Mouse (Mus musculus) leukemia stem cell, adult 10-12 weeks (primary cell): ENCODE results near the gene Anp32b. TPM values are rescaled to one million over a fixed set of nuclear protein-coding genes. Genes with fewer than 3 reads are reported as not detected.

Experiments used
- polyA plus RNA-seq: library from polyadenylated mRNA; stranded (reverse); fragments of >175 nt; gene quantifications from 2 replicates; pipeline ENCODE4 v1.2.3, GENCODE M21; 2012; ENCODE audit warnings: low replicate concordance

The Anp32b gene
- polyA plus RNA-seq: 1,030 and 2,061 TPM in 2 replicates

GRCm38 (mm10) chr4:46450519-46451131 is at the start of gene Anp32b:
Gene Anp32b, plus strand, starts transcription at chr4:46450902.

GRCm38 (mm10) chr4:46413406-46413805 is 37.3 kb upstream of the Anp32b start, which contains the start of gene Hemgn:
Gene Hemgn, minus strand, starts transcription at chr4:46413506.

GRCm38 (mm10) chr4:46489028-46489925 is 38.6 kb downstream of the Anp32b start, which contains the start of gene Nans:
Gene Nans, plus strand, starts transcription at chr4:46489248.

Other genes starting within 250 kb of the Anp32b start
- not detected in 2 replicates for gene Foxe1, start 107.3 kb upstream of the Anp32b start, polyA plus RNA-seq
- 5.4 and 5.6 TPM in 2 replicates for gene Trmo, start 61.5 kb upstream of the Anp32b start, polyA plus RNA-seq
- 24.6 and 38.0 TPM in 2 replicates for gene Hemgn, start 37.4 kb upstream of the Anp32b start, polyA plus RNA-seq
- gene Nans, start 38.3 kb downstream of the Anp32b start, polyA plus RNA-seq: 31.8 and 43.5 TPM in 2 replicates
- gene Trim14, start 85.2 kb downstream of the Anp32b start, polyA plus RNA-seq: 8.1 and 14.6 TPM in 2 replicates
- 2.6 and 4.5 TPM in 2 replicates for gene Coro2a, start 151.3 kb downstream of the Anp32b start, polyA plus RNA-seq
- gene Tbc1d2, start 199.3 kb downstream of the Anp32b start, polyA plus RNA-seq: 0.30 and 0.50 TPM in 2 replicates